Mouse (Mus musculus): ENCODE data around the gene Kif5a. TPM values are rescaled to one million over a fixed set of nuclear protein-coding genes. Genes with fewer than 3 reads are reported as not detected.

Kif5a gene
- total and polyA plus RNA-seq, 3 experiments: 0.14 to 2.1 TPM; not detected in 1

- TF ChIP-seq ZKSCAN1 (IDR thresholded peaks at IDR 0.05; ENCODE audit: borderline replicate concordance, low read depth, low read length) (no peak), MXI1 (IDR thresholded peaks at IDR 0.05; ENCODE audit: low read depth, low read length) (peak; percentile 86), NRF1 (IDR thresholded peaks at IDR 0.05; ENCODE audit: low read depth, low read length) (peak; percentile 93), UBTF (IDR thresholded peaks at IDR 0.05; ENCODE audit: low read depth, low read length) (no peak), ZMIZ1 (IDR thresholded peaks at IDR 0.05; ENCODE audit: low read depth, low read length) (peak; percentile 99), EP300 (IDR thresholded peaks at IDR 0.05; ENCODE audit: low read length) (peak; percentile 35; the same call in 1 of the 2 replicates), MYC (IDR thresholded peaks at IDR 0.05; ENCODE audit: low read depth, low read length) (peak; percentile 64), GABPA (IDR thresholded peaks at IDR 0.05; ENCODE audit: insufficient replicate concordance, low read depth, low read length) (no peak), CHD2 (IDR thresholded peaks at IDR 0.05; ENCODE audit: low read length) (peak; percentile 92)
These were observed 27.3 kb upstream of the Kif5a start (continued) for GRCm38 (mm10) chr10:127290307-127290929.

GRCm38 (mm10) chr10:127289573-127290191 is 26.5 kb upstream of the Kif5a start:
- Histone ChIP-seq H3K27ac (ENCODE audit: insufficient read depth, low read depth) (peak overlapping the region; percentile 99), H3K9me3 (replicated peaks; ENCODE audit: low read length) (no peaks in the 10 kb centered on the region), H3K36me3 (replicated peaks in 1 of 2; ENCODE audit: control insufficient read depth in 1 of 2, insufficient read depth in 1 of 2, low read length in 1 of 2) (peaks cover 49 to 60% of the 10 kb centered on the region in 2 experiments), H3K79me2 (replicated peaks; ENCODE audit: control insufficient read depth, extremely low read depth, insufficient read depth, poor library complexity, severe bottlenecking) (peaks cover 53% of the 10 kb centered on the region), H3K4me1 (ENCODE audit: control insufficient read depth in 1 of 2, insufficient read depth in 2 of 2) (peaks cover 20 to 46% of the 10 kb centered on the region in 2 experiments), H3K4me3 (replicated peaks in 1 of 3; ENCODE audit: low read depth in 2 of 3, low read length in 2 of 3, poor library complexity in 1 of 3) (peak overlapping the region; percentile 19 to 74 (median 38)), H3K27me3 (replicated peaks) (no peaks in the 10 kb centered on the region), H3K4me2 (ENCODE audit: insufficient read depth, low read depth, poor library complexity, severe bottlenecking) (peak overlapping the region; percentile 18), H3K9ac (ENCODE audit: insufficient read depth, low read depth) (peak overlapping the region; percentile 41)
- no peak for TF ChIP-seq JUN (IDR thresholded peaks at IDR 0.05; ENCODE audit: insufficient read depth, low read depth, low read length)
- peak; percentile 69 for TF ChIP-seq MYC (IDR thresholded peaks at IDR 0.05; ENCODE audit: low read depth, low read length)
- TF ChIP-seq HCFC1 (IDR thresholded peaks at IDR 0.05; ENCODE audit: low read depth, low read length): peak; percentile 24
- peak; percentile 8; the same call in 1 of the 2 replicates for TF ChIP-seq SIN3A (IDR thresholded peaks at IDR 0.05; ENCODE audit: low read length)
- 0 out of 2 replicates have a peak, but pooled peaks have one; percentile 11 for TF ChIP-seq MAZ (IDR thresholded peaks at IDR 0.05; ENCODE audit: low read depth, low read length)
- in situ Hi-C loops (cut with MboI; ENCODE audit: low pct_ligation_motif_present, low pct_unique_long_range_greater_than_20kb, low sequenced_read_pairs) (no loop called here), dilution Hi-C loops (cut with MboI; ENCODE audit: extremely low pct_ligation_motif_present, extremely low pct_unique_long_range_greater_than_20kb, low sequenced_read_pairs) (no loop called here)
- DNase-seq (ENCODE audit: extremely low read depth): peak; percentile 61

- H3K4me2 ChIP-seq (ENCODE audit: insufficient read depth, low read depth, poor library complexity, severe bottlenecking): peak within 1 kb of the TSS; percentile 75
- H3K4me3 ChIP-seq (replicated peaks in 1 of 3; ENCODE audit: low read depth in 2 of 3, low read length in 2 of 3, poor library complexity in 1 of 3): peak within 1 kb of the TSS; percentile 74 to 83 (median 75)
- no peaks in the 10 kb centered on the region for H3K9me3 ChIP-seq (replicated peaks; ENCODE audit: low read length)
- dilution Hi-C loops (cut with MboI; ENCODE audit: extremely low pct_ligation_motif_present, extremely low pct_unique_long_range_greater_than_20kb, low sequenced_read_pairs) (no loop called here), in situ Hi-C loops (cut with MboI; ENCODE audit: low pct_ligation_motif_present, low pct_unique_long_range_greater_than_20kb, low sequenced_read_pairs) (no loop called here)
- H3K4me1 ChIP-seq (ENCODE audit: control insufficient read depth in 1 of 2, insufficient read depth in 2 of 2): peaks cover 20 to 42% of the 10 kb centered on the region in 2 experiments
- H3K27ac ChIP-seq (ENCODE audit: insufficient read depth, low read depth): peak within 1 kb of the TSS; percentile 99
- H3K79me2 ChIP-seq (replicated peaks; ENCODE audit: control insufficient read depth, extremely low read depth, insufficient read depth, poor library complexity, severe bottlenecking): peaks cover 47% of the 10 kb centered on the region
- H3K27me3 ChIP-seq (replicated peaks): no peaks in the 10 kb centered on the region
- DNase-seq (ENCODE audit: extremely low read depth): peak; percentile 94
- H3K36me3 ChIP-seq (replicated peaks in 1 of 2; ENCODE audit: control insufficient read depth in 1 of 2, insufficient read depth in 1 of 2, low read length in 1 of 2): peaks cover 50 to 60% of the 10 kb centered on the region in 2 experiments
- peak within 1 kb of the TSS; percentile 63 for H3K9ac ChIP-seq (ENCODE audit: insufficient read depth, low read depth)
- no peak for TF ChIP-seq JUN (IDR thresholded peaks at IDR 0.05; ENCODE audit: insufficient read depth, low read depth, low read length)
- no peak for TF ChIP-seq CTCF (conservative IDR thresholded peaks at IDR 0.05 in 1 of 2, IDR thresholded peaks at IDR 0.05 in 1 of 2; ENCODE audit: low read depth in 2 of 2, low read length in 2 of 2)
- peak; percentile 67 for TF ChIP-seq ELF1 (IDR thresholded peaks at IDR 0.05; ENCODE audit: low read depth, low read length)
- 0 out of 2 replicates have a peak, but pooled peaks have one; percentile 54 for TF ChIP-seq MEF2A (IDR thresholded peaks at IDR 0.05; ENCODE audit: borderline replicate concordance, low read depth, low read length)
- no peak for TF ChIP-seq PAX5 (IDR thresholded peaks at IDR 0.05; ENCODE audit: low read length)
- peak; percentile 83 for TF ChIP-seq ETS1 (conservative IDR thresholded peaks at IDR 0.05; ENCODE audit: low read depth, low read length)
- peak; percentile 91 for TF ChIP-seq USF2 (conservative IDR thresholded peaks at IDR 0.05; ENCODE audit: low read depth, low read length)
- TF ChIP-seq ZKSCAN1 (IDR thresholded peaks at IDR 0.05; ENCODE audit: borderline replicate concordance, low read depth, low read length): no peak
- no peak for TF ChIP-seq KAT2A (IDR thresholded peaks at IDR 0.05; ENCODE audit: insufficient replicate concordance, low read length)
- peak; percentile 67; the same call in 1 of the 2 replicates for TF ChIP-seq MXI1 (IDR thresholded peaks at IDR 0.05; ENCODE audit: low read depth, low read length)
- no peak for TF ChIP-seq RAD21 (IDR thresholded peaks at IDR 0.05; ENCODE audit: low read depth, low read length)
- TF ChIP-seq TCF12 (IDR thresholded peaks at IDR 0.05; ENCODE audit: low read depth, low read length): peak; percentile 77; the same call in 1 of the 2 replicates
- no peak for TF ChIP-seq E2F4 (IDR thresholded peaks at IDR 0.05; ENCODE audit: insufficient replicate concordance, low read depth, low read length)
- peak; percentile 76; the same call in 1 of the 2 replicates for TF ChIP-seq MYC (IDR thresholded peaks at IDR 0.05; ENCODE audit: low read depth, low read length)
- peak; percentile 96 for TF ChIP-seq MAZ (IDR thresholded peaks at IDR 0.05; ENCODE audit: low read depth, low read length)
- TF ChIP-seq EP300 (IDR thresholded peaks at IDR 0.05; ENCODE audit: low read length): no peak
- TF ChIP-seq BHLHE40 (IDR thresholded peaks at IDR 0.05; ENCODE audit: low read depth, low read length): peak; percentile 95
These were observed 25.8 kb upstream of the Kif5a start, which contains the start of gene Mbd6 for GRCm38 (mm10) chr10:127288800-127289572. Mbd6 (minus strand) TSS chr10:127289018.
